22 mouse cellular contexts compared by ENCODE assay signal in genomic region chr16:36927495-36928105, GRCm38 (mm10). TPM values are rescaled to one million over a fixed set of nuclear protein-coding genes. Genes with fewer than 3 reads are reported as not detected.
A peak's percentile ranks its signal among the peaks of the same experiment; 100 is the strongest.
DNase-seq lines count a peak whose midpoint lies in the region; ATAC-seq and TF ChIP-seq lines count a peak whose summit lies in the region.
"Had no signal": no experiment of that assay in that cellular context is flagged by ENCODE, and none has a peak within 500 bp of the region (broad histone marks: within the 10 kb centered on the region; RNA-seq: fewer than 3 reads in every experiment).

No protein-coding gene starts in this region.

- ATAC-seq in frontal cortex, adult (ENCODE audit: low TSS enrichment) = peak; percentile 50
- ATAC-seq in hindbrain, embryonic 16.5 days = no peak
- no peak for ATAC-seq in hindbrain, postnatal 0 days
- ATAC-seq: forebrain, embryonic 15.5 days; intestine, embryonic 15.5 days; liver, embryonic 12.5 days had no signal

- H3K4me2 ChIP-seq in hindbrain, embryonic 16.5 days (ENCODE audit: low read length) = no peak overlapping the region
- H3K4me2 ChIP-seq in hindbrain, postnatal 0 days (ENCODE audit: low read depth, low read length) = no peak overlapping the region
- H3K4me2 ChIP-seq: forebrain, embryonic 15.5 days; hindbrain, embryonic 12.5 days; intestine, embryonic 15.5 days; limb, embryonic 13.5 days; liver, embryonic 12.5 days; neural tube, embryonic 12.5 days had no signal

- H3K36me3 ChIP-seq in hindbrain, embryonic 16.5 days (ENCODE audit: control insufficient read depth, insufficient read depth, low read length) = peaks cover 51% of the 10 kb centered on the region
- peaks cover 71% of the 10 kb centered on the region for H3K36me3 ChIP-seq in hindbrain, postnatal 0 days (ENCODE audit: insufficient read depth, low read length)

- no peaks in the 10 kb centered on the region for H3K4me1 ChIP-seq in hindbrain, embryonic 16.5 days (ENCODE audit: control insufficient read depth, insufficient read depth, low read depth, low read length)
- no peaks in the 10 kb centered on the region for H3K4me1 ChIP-seq in hindbrain, postnatal 0 days (ENCODE audit: insufficient read depth, low read length)
- H3K4me1 ChIP-seq: forebrain, embryonic 15.5 days; hindbrain, embryonic 12.5 days; intestine, embryonic 15.5 days; limb, embryonic 13.5 days; liver, embryonic 12.5 days; neural tube, embryonic 12.5 days had no signal

- no peaks in the 10 kb centered on the region for H3K27me3 ChIP-seq in hindbrain, embryonic 16.5 days (replicated peaks; ENCODE audit: control insufficient read depth, insufficient read depth, low read length)
- H3K27me3 ChIP-seq in hindbrain, postnatal 0 days (ENCODE audit: insufficient read depth, low read length) = no peaks in the 10 kb centered on the region
- H3K27me3 ChIP-seq: forebrain, embryonic 15.5 days; hindbrain, embryonic 12.5 days; intestine, embryonic 15.5 days; limb, embryonic 13.5 days; liver, embryonic 12.5 days; neural tube, embryonic 12.5 days had no signal

- no peak overlapping the region for H3K4me3 ChIP-seq in hindbrain, embryonic 16.5 days (ENCODE audit: low read length)
- no peak overlapping the region for H3K4me3 ChIP-seq in hindbrain, postnatal 0 days (ENCODE audit: low read length)
- H3K4me3 ChIP-seq: forebrain, embryonic 15.5 days; hindbrain, embryonic 12.5 days; intestine, embryonic 15.5 days; limb, embryonic 13.5 days; liver, embryonic 12.5 days; neural tube, embryonic 12.5 days had no signal

- TF ChIP-seq CTCF in hindbrain, postnatal 0 days (IDR thresholded peaks at IDR 0.05; ENCODE audit: low read depth) = no peak

- DNase-seq in frontal cortex, postnatal 25 days (ENCODE audit: low spot score in 2 of 2) = no peak
- peak; percentile 81 for DNase-seq in induced T-regulatory cell, adult 2 months (ENCODE audit: low read depth)
- peak; percentile 54 for DNase-seq in thymus, postnatal 0 days (ENCODE audit: low spot score)
- no peak for DNase-seq in hindbrain, postnatal 0 days (ENCODE audit: low spot score)
- no peak for DNase-seq in yolk sac, embryonic 10.5 days (ENCODE audit: low spot score)
- DNase-seq: adrenal gland, postnatal 36 days; cerebellum, adult 9-10 months; gastrocnemius, postnatal 25 days; kidney, adult 9 months; kidney, postnatal 25 days; layer of hippocampus, postnatal 36 days; lung, adult 18-20 months; lung, postnatal 10 days; midbrain, embryonic 14.5 days had no signal

- 92% methylated on average over 10 of the region's 10 CpGs for WGBS in hindbrain, embryonic 16.5 days
- WGBS in hindbrain, postnatal 0 days = 92% methylated on average over 10 of the region's 10 CpGs

- H3K9ac ChIP-seq in hindbrain, embryonic 16.5 days (ENCODE audit: low read depth, low read length) = no peak overlapping the region
- no peak overlapping the region for H3K9ac ChIP-seq in hindbrain, postnatal 0 days (replicated peaks; ENCODE audit: low read length)
- H3K9ac ChIP-seq: forebrain, embryonic 15.5 days; hindbrain, embryonic 12.5 days; intestine, embryonic 15.5 days; limb, embryonic 13.5 days; liver, embryonic 12.5 days; neural tube, embryonic 12.5 days had no signal

- H3K9me3 ChIP-seq in hindbrain, embryonic 16.5 days (ENCODE audit: control insufficient read depth, low read length) = no peaks in the 10 kb centered on the region
- H3K9me3 ChIP-seq in hindbrain, postnatal 0 days (ENCODE audit: low read length) = no peaks in the 10 kb centered on the region
- H3K9me3 ChIP-seq: forebrain, embryonic 15.5 days; hindbrain, embryonic 12.5 days; intestine, embryonic 15.5 days; limb, embryonic 13.5 days; liver, embryonic 12.5 days; neural tube, embryonic 12.5 days had no signal

- H3K27ac ChIP-seq in hindbrain, embryonic 16.5 days (ENCODE audit: low read depth, low read length) = no peak overlapping the region
- H3K27ac ChIP-seq in hindbrain, postnatal 0 days = no peak overlapping the region
- H3K27ac ChIP-seq: forebrain, embryonic 15.5 days; hindbrain, embryonic 12.5 days; intestine, embryonic 15.5 days; limb, embryonic 13.5 days; liver, embryonic 12.5 days; neural tube, embryonic 12.5 days had no signal

RNA-seq across cellular contexts. Expression of gene Hcls1, which starts 7.2 kb away (rescaled TPM):
- 144 and 146 TPM in 2 replicates for polyA plus RNA-seq in thymus, postnatal 0 days (2015; fragmentation: Nextera tagmentation; extraction: Ambion mirVana)
- polyA plus RNA-seq in hindbrain, embryonic 16.5 days (2015; fragmentation: Nextera tagmentation; extraction: Ambion mirVana) = 2.3 and 2.4 TPM in 2 replicates
- total RNA-seq in hindbrain, postnatal 0 days (2014; rRNA removed) = 0.78 and 1.7 TPM in 2 replicates
- polyA plus RNA-seq in hindbrain, postnatal 0 days (2015; fragmentation: Nextera tagmentation; extraction: Ambion mirVana) = 2.1 and 2.2 TPM in 2 replicates

RNA-seq across cellular contexts. Expression of gene Golgb1, which starts 52.7 kb away (rescaled TPM):
- 50.2 and 63.9 TPM in 2 replicates for polyA plus RNA-seq in thymus, postnatal 0 days (2015; fragmentation: Nextera tagmentation; extraction: Ambion mirVana)
- 72.5 and 74.4 TPM in 2 replicates for polyA plus RNA-seq in hindbrain, embryonic 16.5 days (2015; fragmentation: Nextera tagmentation; extraction: Ambion mirVana)
- total RNA-seq in hindbrain, postnatal 0 days (2014; rRNA removed) = 36.3 and 53.2 TPM in 2 replicates
- polyA plus RNA-seq in hindbrain, postnatal 0 days (2015; fragmentation: Nextera tagmentation; extraction: Ambion mirVana) = 90.5 and 104 TPM in 2 replicates

RNA-seq across cellular contexts. Expression of gene Eaf2, which starts 52.8 kb away (rescaled TPM):
- polyA plus RNA-seq in thymus, postnatal 0 days (2015; fragmentation: Nextera tagmentation; extraction: Ambion mirVana) = 5.3 and 5.8 TPM in 2 replicates
- 0.50 and 0.66 TPM in 2 replicates for polyA plus RNA-seq in hindbrain, embryonic 16.5 days (2015; fragmentation: Nextera tagmentation; extraction: Ambion mirVana)
- total RNA-seq in hindbrain, postnatal 0 days (2014; rRNA removed) = 0.16 TPM in 1 of 2 replicates, not detected in the other
- polyA plus RNA-seq in hindbrain, postnatal 0 days (2015; fragmentation: Nextera tagmentation; extraction: Ambion mirVana) = 1.2 and 1.4 TPM in 2 replicates

Comparison
In these comparisons a context has a peak if more than half of its experiments do, and no peak if none do; other contexts are left out.
1. DNase-seq: peak in induced T-regulatory cell, adult 2 months (single experiment) and thymus, postnatal 0 days (single experiment); none in frontal cortex, postnatal 25 days (0 of 2), hindbrain, postnatal 0 days (single experiment) and yolk sac, embryonic 10.5 days (single experiment).
2. RNA of gene Hcls1, which starts 7.2 kb away (polyA plus RNA-seq): 144 to 146 TPM in thymus, postnatal 0 days; 2.3 to 2.4 TPM in hindbrain, embryonic 16.5 days and 2.1 to 2.2 TPM in hindbrain, postnatal 0 days; every median in the first group is over 10 times any median in the second.